Mouse (Mus musculus): ENCODE results near the gene Nudt3.

- TF ChIP-seq POLR2A (IDR thresholded peaks at IDR 0.05; ENCODE audit: borderline replicate concordance, low read depth, low read length): no peak
- TF ChIP-seq CTCF (IDR thresholded peaks at IDR 0.05; ENCODE audit: low read depth, low read length): no peak
These were observed 57.4 kb downstream of the Nudt3 start for GRCm38 (mm10) chr17:27565942-27566267.

All from bone marrow macrophage, adult 2 months (primary cell).